Comparison of ENCODE assay signal across 12 mouse cellular contexts in the genomic region with DNA sequence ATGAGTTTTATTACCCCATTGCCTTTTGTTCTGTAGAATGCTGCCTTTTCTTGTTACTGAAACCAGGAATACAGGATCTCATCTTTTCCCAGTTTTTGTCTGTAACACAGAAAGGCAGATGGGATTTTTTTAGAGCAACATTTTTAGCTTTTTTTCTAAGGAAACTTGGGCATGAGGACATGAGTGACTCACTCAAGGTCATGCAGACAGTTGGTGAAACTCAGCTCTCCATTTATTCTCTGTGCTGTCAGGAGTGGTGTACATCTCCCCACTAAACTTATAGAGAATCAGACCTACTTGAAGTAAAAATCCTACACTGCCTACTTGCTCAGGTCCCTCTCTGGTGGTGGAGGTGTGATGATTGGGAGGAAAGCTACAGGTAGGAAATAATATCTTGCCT.
"Had no signal": no experiment of that assay in that cellular context is flagged by ENCODE, and none has a peak within 500 bp of the region (broad histone marks: within the 10 kb centered on the region; RNA-seq: fewer than 3 reads in every experiment).

No protein-coding gene starts in this region.

- DNase-seq: liver, postnatal 0 days; lung, adult 2 months; lung, postnatal 14 days; lung, postnatal 36 days; midbrain, embryonic 14.5 days; retina, postnatal 1 day; right cerebral cortex, postnatal 14 days; right cerebral cortex, postnatal 4 days; spleen, adult 18-20 months; thymus, adult 18-20 months; thymus, postnatal 14 days; thymus, postnatal 36 days had no signal
